Mouse (Mus musculus): ENCODE data around the gene Gsdmc4. TPM values are rescaled to one million over a fixed set of nuclear protein-coding genes. Genes with fewer than 3 reads are reported as not detected.
"Not testable (repeated sequence)": the region's sequence is repeated elsewhere in the genome, so short reads cannot be mapped to it uniquely, and the experiment has no call there.

Gene Gsdmc4
- not detected for total RNA-seq (2021)
- long read RNA-seq, experiment 1: 0 reads
- long read RNA-seq, experiment 2: 0 reads

- DNase-seq (ENCODE audit: low spot score in 2 of 2): not testable (repeated sequence)
Measured at GRCm38 (mm10) chr15:63912197-63912596, at the start of gene Gsdmc4. Gene Gsdmc4, minus strand, starts transcription at chr15:63912297.

- no peak for DNase-seq (ENCODE audit: low spot score in 2 of 2)
Measured at GRCm38 (mm10) chr15:63960542-63960941, 48.4 kb upstream of the Gsdmc4 start.

DNA sequence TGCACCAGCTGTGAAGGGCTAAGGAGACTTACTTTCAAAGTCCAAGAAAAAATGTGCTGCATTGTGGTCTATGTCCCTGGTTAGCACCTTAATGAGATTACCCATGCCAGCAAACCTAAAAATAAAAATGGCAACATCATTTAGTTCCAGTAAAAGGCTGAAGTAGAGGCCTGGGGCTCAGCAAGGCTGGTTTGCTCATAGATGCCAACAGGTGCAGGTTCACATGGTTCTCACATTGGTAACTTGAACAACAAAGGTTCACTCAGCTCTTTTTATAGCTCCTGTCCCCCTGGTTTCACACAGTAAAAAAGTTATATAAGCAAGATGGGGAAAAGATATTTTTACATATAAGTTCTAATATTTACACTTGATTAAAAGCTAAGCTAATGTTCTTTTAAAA is 45.5 kb upstream of the Gsdmc4 start:
- no peak for DNase-seq (ENCODE audit: low spot score in 2 of 2)

DNA sequence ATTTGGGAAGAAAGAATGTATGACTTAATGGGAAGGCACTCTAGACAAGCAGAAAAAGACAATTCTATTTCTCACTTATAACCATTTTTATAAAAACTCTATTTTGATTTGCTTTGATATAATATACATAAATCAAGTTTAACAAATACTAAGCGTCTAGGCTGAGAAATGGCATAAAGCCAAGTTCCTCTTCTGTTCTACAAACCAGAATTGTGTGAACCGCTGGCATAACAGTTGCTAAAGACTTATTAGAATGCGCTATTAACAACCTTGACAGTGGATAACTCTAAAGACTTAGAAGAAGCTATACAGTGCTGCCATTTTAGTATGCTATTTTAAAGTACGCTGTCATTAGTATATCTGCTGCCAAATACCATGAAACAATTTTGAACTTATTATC is 41.2 kb upstream of the Gsdmc4 start:
- no peak for DNase-seq (ENCODE audit: low spot score in 2 of 2)

DNA sequence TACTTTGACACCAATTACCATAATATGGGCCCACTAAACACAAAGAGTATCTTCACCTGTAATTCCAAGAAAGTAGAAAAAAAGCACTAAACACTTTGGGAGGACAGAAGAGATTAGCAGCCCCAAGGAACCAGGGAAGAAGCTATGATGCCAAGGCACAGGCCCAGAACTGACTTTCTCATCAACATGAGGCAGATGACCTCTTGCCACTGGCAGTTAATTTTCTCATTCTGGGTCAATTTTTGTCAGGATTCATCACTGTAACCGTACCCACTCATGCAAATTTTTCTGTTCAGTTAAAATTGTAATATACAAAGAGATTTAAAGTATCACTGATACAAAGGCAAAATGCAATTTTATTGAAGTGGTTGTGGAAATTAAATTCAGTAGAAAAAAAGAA is 29.1 kb upstream of the Gsdmc4 start:
- DNase-seq (ENCODE audit: low spot score in 2 of 2): no peak

GRCm38 (mm10) chr15:63932656-63933055 is 20.6 kb upstream of the Gsdmc4 start:
- no peak for DNase-seq (ENCODE audit: low spot score in 2 of 2)

- DNase-seq (ENCODE audit: low spot score in 2 of 2): no peak
Measured at GRCm38 (mm10) chr15:63931404-63931803, 19.3 kb upstream of the Gsdmc4 start.

GRCm38 (mm10) chr15:63930107-63931041 is 18.3 kb upstream of the Gsdmc4 start:
- DNase-seq (ENCODE audit: low spot score in 2 of 2): no peak

DNA sequence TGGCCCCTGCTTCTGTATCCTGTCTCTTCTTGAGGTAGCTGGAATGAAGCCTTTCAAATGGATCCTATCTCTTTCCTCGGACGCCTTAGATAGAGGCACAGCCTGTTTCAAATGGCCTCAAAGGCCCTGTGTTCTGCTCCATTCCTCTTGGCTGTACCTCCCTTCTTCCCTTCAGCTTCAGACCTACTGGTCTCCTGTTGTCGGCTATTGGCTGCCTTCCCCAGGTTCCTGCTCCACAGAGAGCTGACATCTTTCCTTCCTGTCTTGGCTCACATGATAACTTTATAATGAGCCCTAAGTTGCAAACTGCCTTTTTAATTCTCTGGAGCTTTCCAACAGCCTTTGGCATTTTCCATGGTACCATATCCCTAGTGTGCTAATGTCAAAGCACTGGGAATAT is 14.1 kb upstream of the Gsdmc4 start:
- DNase-seq (ENCODE audit: low spot score in 2 of 2): no peak

GRCm38 (mm10) chr15:63924484-63924883 is 12.4 kb upstream of the Gsdmc4 start:
- no peak for DNase-seq (ENCODE audit: low spot score in 2 of 2)

DNA sequence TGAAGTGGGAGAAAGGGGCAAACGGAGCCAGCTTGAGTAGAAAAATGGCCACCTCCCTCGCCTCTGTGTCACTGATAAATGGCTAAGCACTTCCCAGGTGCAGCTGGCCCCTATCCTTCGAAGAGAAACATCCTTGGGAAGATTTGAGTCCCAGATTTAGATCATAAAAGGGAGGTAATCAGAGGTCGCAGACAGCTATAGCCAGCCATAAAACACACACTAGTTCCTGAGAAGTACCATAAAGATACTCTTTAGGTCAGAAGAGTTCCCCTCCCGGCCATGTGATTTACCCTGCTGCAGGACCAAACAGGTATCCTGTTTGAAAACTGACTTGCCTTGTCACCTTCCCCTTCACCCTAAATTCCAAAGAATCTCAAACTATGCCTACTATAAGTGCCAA is 9.5 kb upstream of the Gsdmc4 start:
- not testable (repeated sequence) for DNase-seq (ENCODE audit: low spot score in 2 of 2)

- not testable (repeated sequence) for DNase-seq (ENCODE audit: low spot score in 2 of 2)
Measured at GRCm38 (mm10) chr15:63919728-63920127, 7.6 kb upstream of the Gsdmc4 start.

- not testable (repeated sequence) for DNase-seq (ENCODE audit: low spot score in 2 of 2)
Measured at GRCm38 (mm10) chr15:63916584-63916983, 4.5 kb upstream of the Gsdmc4 start.

DNA sequence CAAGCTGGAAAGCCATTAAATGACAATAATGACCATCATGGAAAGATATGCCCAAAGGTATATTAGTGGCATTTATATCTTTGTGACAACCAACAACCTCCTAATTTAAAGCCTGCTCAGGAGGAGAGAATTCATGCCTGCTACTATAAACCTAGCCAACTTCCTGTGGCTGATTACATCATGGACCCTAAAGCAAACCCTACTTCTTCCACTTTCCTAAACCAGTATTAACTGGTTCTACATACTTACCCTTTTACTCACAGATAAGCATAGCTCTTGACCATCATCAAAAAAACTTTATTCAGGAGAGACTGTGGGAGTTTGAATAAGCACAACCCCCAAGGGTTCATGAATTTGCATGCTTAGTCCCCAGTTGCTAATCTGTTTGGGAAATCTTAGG is 2.2 kb downstream of the Gsdmc4 start:
- not testable (repeated sequence) for DNase-seq (ENCODE audit: low spot score in 2 of 2)

GRCm38 (mm10) chr15:63895560-63896353 is 16.3 kb downstream of the Gsdmc4 start:
- DNase-seq (ENCODE audit: low spot score in 2 of 2): not testable (repeated sequence)

GRCm38 (mm10) chr15:63888440-63888839 is 23.7 kb downstream of the Gsdmc4 start:
- DNase-seq (ENCODE audit: low spot score in 2 of 2): not testable (repeated sequence)

DNA sequence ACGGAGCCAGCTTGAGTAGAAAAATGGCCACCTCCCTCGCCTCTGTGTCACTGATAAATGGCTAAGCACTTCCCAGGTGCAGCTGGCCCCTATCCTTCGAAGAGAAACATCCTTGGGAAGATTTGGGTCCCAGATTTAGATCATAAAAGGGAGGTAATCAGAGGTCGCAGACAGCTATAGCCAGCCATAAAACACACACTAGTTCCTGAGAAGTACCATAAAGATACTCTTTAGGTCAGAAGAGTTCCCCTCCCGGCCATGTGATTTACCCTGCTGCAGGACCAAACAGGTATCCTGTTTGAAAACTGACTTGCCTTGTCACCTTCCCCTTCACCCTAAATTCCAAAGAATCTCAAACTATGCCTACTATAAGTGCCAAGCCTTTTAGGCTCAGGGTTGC is 24.1 kb downstream of the Gsdmc4 start:
- not testable (repeated sequence) for DNase-seq (ENCODE audit: low spot score in 2 of 2)

GRCm38 (mm10) chr15:63878458-63878857 is 33.6 kb downstream of the Gsdmc4 start, which contains the start of gene Gsdmc3:
Gene Gsdmc3, minus strand, starts transcription at chr15:63878558.
- not testable (repeated sequence) for DNase-seq (ENCODE audit: low spot score in 2 of 2)

DNA sequence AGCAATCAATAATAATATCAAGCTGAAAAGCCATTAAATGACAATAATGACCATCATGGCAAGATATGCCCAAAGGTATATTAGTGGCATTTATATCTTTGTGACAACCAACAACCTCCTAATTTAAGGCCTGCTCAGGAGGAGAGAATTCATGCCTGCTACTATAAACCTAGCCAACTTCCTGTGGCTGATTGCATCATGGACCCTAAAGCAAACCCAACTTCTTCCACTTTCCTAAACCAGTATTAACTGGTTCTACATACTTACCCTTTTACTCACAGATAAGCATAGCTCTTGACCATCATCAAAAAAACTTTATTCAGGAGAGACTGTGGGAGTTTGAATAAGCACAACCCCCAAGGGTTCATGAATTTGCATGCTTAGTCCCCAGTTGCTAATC is 35.9 kb downstream of the Gsdmc4 start:
- DNase-seq (ENCODE audit: low spot score in 2 of 2): not testable (repeated sequence)

- not testable (repeated sequence) for DNase-seq (ENCODE audit: low spot score in 2 of 2)
Measured at GRCm38 (mm10) chr15:63861965-63862364, 50.1 kb downstream of the Gsdmc4 start.
